Mouse (Mus musculus): ENCODE results near the gene Ugt1a6b.
A peak's percentile ranks its signal among the peaks of the same experiment; 100 is the strongest.

Gene Ugt1a6b

GRCm38 (mm10) chr1:88237311-88237710 lies 134.3 kb downstream of the Ugt1a6b start:
- DNase-seq (ENCODE audit: extremely low spot score, low spot score) = no peak

- no peak for DNase-seq (ENCODE audit: extremely low spot score, low spot score)
Measured at GRCm38 (mm10) chr1:88238771-88239170, 135.7 kb downstream of the Ugt1a6b start.

- DNase-seq (ENCODE audit: extremely low spot score, low spot score) = no peak
Measured at GRCm38 (mm10) chr1:88240072-88240471, 137.0 kb downstream of the Ugt1a6b start.

GRCm38 (mm10) chr1:88240579-88240978 lies 137.5 kb downstream of the Ugt1a6b start:
- no peak for DNase-seq (ENCODE audit: extremely low spot score, low spot score)

DNA sequence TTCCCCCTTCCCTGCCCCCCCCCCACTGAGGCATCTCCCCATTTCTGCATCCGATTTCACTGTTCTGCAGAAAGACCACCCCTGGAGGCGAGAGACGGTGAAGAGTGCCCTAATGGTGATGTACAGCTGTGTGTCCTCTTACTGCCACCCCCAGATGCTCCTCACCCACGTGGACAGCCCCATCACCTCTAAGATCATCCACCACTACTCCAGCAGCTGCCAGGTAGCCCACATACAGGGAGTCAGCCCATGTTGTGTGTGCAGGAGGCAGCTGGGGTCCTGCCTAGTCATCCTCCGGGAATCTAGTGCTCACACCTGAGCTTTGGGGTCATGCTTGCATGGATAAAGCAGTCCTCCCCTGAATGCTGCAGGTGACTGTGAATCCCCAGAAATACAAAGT lies 140.8 kb downstream of the Ugt1a6b start:
- no peak for DNase-seq (ENCODE audit: extremely low spot score, low spot score)

- DNase-seq (ENCODE audit: extremely low spot score, low spot score) = no peak
Measured at GRCm38 (mm10) chr1:88245881-88246280, 142.8 kb downstream of the Ugt1a6b start.

DNA sequence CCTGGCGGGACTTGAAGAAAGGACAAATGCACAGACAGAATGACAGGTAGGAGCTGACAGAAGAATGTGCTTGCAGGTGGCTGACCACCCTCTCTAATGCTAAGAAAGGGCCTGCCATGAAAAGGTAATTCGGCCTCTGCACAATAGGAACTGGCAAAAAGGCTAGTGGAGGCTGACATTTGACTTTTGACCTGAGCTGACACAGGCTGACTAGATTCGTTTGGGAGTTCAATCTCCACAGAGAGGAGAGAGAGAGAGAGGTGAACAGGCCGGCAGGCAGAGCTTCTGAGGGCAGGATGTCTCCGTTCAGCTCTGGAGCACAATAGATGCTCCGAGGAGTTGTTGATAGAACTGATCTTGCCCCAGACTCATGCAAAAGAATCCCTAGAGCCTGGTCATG lies 143.3 kb downstream of the Ugt1a6b start:
- DNase-seq (ENCODE audit: extremely low spot score, low spot score) = no peak

GRCm38 (mm10) chr1:88247660-88248059 lies 144.6 kb downstream of the Ugt1a6b start:
- no peak for DNase-seq (ENCODE audit: extremely low spot score, low spot score)

GRCm38 (mm10) chr1:88248658-88249057 lies 145.6 kb downstream of the Ugt1a6b start:
- no peak for DNase-seq (ENCODE audit: extremely low spot score, low spot score)

DNA sequence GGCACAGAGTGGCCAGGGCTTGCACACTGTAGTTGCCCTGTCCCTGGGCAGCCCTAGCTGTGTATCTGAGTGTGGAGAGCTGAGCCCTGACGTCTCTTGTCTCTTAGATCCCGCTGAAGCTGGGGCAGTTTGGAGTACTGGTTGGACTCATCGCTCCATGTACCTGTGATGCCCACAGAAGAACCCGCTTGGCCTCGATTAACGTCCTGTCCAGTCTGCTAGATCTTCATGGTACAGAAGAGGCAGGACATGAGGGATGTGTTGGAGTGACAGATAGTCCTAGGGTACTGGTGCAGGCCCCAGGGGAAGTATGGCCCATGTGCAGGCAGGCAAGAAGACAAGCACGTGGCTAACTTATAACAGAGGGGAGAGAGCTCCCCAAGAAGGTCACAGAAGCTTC lies 146.5 kb downstream of the Ugt1a6b start:
- DNase-seq (ENCODE audit: extremely low spot score, low spot score) = no peak

GRCm38 (mm10) chr1:88250023-88250422 lies 147.0 kb downstream of the Ugt1a6b start:
- no peak for DNase-seq (ENCODE audit: extremely low spot score, low spot score)

- no peak for DNase-seq (ENCODE audit: extremely low spot score, low spot score)
Measured at GRCm38 (mm10) chr1:88253106-88253505, 150.1 kb downstream of the Ugt1a6b start.

DNA sequence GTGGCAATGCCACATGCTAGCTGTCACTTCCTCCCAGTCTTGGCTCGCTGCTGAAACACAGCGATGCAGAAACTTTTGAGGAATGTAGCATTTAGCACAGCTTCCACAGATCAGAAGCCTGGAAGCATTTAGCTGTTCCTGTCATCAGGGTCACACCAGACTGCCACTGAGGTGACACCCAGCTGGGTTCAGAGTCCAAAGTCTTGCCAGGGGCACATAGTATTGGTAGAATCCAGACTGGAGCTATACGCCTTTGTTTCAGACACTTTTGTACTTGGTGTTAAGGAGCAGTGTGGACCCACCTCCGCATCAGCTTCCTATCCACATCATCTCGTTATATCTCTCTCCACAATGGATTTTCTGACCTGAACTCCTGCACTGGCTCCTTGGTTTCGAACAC lies 150.5 kb downstream of the Ugt1a6b start:
- DNase-seq (ENCODE audit: extremely low spot score, low spot score) = no peak

DNA sequence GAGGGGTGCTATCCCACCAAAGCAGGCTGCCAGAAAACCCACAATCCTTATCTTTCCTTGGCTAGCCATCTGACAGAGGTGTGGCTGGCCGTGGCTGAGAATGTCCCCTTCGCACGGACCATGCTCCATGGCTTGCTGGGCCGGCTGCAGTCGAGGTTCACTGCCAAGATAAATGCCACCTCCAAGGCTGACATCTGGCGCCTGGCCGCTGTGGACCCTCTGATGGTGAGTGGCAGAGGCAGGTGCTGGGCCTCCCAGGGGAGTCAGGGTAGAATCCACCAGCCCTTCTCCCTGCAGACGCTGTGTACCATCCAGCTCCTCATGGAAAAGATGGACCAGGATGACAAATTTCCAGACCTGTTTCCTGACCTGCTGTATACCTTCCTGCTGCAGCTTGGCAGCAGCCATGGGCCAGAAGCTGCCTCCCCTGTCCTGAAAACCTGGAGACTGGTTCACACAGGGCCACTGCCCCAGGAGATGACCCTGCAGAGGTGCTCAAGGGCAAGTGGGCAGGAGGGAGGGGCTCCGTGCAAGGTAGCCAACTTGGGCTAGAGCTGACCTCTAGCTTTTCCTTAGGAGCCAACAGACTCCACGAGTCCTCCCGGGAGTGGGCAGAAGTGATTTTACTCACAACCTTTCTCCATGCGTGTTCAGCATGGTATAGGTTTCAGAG lies 151.9 kb downstream of the Ugt1a6b start:
- no peak for DNase-seq (ENCODE audit: extremely low spot score, low spot score)

GRCm38 (mm10) chr1:88255466-88255857 lies 152.4 kb downstream of the Ugt1a6b start:
- DNase-seq (ENCODE audit: extremely low spot score, low spot score) = no peak

DNA sequence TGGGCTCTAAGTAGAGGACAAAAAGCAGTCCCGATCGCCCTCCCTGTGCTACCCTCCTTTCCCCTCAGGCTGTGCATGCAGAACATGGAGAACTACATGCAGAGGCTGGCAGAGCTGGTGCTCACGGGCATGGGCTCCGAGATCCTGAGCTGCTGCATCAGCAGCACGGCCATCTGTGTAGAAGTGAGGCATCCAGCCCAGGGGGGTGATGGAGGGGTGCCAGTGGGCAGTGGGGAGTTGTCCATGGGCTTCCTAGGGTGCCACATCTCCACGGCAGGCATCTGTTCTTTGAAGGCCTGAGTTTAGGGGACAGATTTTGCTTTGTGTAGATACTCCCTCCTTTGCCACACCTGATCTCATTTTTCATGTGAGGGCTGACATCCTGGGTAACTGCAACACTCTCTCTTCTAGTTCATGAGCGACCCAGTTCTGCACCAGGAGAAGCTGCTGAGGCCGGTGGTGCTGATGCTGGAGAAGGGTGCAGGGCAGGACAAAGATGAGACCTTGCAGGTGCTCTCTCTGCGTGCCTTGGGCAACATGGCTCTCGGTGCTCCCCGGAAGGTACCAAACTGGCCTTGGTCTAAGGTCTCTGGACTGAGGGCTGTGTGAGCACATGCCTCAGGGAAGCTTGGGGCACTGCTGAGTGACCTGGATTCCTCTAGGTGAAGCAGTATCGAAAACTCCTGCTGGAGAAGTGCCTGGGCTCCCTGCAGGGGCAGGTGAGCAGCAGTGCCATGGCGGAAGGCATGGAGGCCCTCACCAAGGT lies 153.1 kb downstream of the Ugt1a6b start:
- no peak for DNase-seq (ENCODE audit: extremely low spot score, low spot score)

- DNase-seq (ENCODE audit: extremely low spot score, low spot score) = no peak
Measured at GRCm38 (mm10) chr1:88256886-88257663, 154.0 kb downstream of the Ugt1a6b start.

GRCm38 (mm10) chr1:88257681-88258080 lies 154.6 kb downstream of the Ugt1a6b start:
- no peak for DNase-seq (ENCODE audit: extremely low spot score, low spot score)

DNA sequence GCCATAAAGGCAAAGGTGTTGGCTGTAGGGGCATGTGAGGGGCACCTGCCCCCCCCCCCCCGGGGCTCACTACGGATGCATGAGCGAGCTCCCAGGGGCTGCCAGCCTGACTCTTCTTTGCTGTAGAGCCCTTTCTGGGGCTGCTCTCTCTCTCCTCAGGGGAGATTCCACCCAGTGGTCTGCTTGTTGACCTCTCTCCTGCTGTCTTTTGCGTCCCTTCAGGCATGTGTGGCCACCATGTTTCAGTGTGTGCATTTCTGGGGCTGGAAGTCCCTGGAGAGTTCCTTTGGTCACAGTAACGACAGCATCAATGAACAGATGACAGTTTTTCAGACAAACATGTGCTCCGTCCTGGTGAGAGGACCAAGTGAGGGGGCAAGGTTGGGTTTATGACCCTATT lies 155.3 kb downstream of the Ugt1a6b start:
- DNase-seq (ENCODE audit: extremely low spot score, low spot score) = no peak

DNA sequence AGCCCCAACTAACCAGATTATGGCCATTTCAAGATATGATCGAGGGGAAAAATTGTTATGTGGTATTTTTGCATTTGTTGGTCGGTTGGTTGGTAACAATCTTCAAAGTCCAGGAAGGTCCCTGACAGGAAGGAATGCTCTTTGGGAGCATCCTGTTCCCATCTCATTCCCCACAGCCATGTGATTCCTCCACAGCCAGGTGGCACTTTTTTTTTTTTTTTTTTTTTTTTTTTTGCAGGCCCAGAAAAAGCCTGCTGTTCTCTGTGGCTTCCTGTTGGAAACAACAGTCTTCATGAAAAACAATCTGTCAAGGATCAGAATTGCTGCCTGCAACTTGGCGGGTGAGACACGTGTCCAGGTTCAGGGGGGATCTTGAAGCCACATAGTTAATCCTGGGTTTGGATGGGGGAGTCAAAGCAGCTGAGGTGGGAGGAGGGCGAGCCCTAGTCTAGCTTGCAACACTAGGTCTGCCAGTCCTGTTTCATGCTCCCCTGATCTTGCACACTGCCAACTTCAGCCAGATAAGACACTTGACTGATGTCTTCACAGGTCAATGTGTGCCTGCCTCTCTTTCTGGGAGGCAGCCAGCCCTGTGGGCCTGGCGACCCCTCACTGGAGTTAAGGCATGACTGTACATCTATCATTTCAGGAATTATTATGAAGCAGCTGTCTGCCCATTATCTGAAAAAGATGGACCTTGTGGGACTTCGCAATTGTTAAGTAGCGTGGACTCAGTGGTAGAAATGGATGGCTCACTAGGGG lies 156.0 kb downstream of the Ugt1a6b start:
- DNase-seq (ENCODE audit: extremely low spot score, low spot score) = peak; percentile 74

- DNase-seq (ENCODE audit: extremely low spot score, low spot score) = no peak
Measured at GRCm38 (mm10) chr1:88259643-88260024, 156.6 kb downstream of the Ugt1a6b start.

DNA sequence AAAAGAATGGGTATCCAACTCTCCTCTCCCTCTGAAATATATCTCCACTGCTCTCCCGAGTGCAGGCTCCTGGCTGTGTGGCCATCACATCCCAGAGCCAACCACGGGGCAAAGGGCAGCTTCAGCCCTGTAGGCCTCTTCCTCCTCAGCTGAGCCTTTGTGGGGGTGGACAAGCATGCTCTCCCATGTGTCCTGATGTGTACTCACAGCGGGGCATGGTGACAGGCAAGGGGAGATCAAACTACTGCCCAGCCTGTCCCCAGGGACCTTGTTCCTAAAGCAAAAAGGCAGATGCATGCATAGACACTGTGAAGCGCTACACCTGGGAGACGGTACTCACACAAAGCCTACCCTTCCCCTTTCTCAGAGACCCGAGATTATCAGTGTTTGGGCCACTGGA lies 157.1 kb downstream of the Ugt1a6b start:
- DNase-seq (ENCODE audit: extremely low spot score, low spot score) = no peak
